Mouse (Mus musculus) c-Kit-positive CD71-positive TER-119-negative erythroid progenitor cells, embryonic 14.5 days (primary cell): Measurements from ENCODE around the gene Gne.

Source experiments
- DNase-seq: peaks from one replicate; pipeline ENCODE4 v3.0.0-alpha.2; 2013; ENCODE audit warnings: low read depth

Gne gene

DNA sequence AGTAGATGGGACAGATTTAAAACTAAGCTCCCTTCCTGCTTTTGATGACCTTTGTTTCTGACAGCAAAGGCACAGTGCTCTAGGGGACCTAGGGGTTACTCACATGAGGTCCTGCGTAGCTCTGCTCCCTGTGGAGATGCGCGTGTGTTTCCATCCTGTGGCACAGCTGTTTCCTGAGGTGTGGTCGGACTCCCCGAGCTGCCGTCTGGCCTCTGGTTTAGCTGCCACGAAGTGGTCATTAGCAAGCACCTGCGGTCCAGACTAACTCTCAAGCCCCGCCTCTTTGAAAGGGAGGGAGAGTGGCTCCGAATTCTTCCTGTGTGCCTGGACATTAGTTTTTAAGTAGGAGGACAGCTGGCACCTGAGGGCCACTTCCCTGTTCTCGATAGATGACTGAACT, at the start of gene Gne:
Gne (minus strand) TSS at position 233 of the 400 bp plus-strand sequence.
- no peak for DNase-seq

DNA sequence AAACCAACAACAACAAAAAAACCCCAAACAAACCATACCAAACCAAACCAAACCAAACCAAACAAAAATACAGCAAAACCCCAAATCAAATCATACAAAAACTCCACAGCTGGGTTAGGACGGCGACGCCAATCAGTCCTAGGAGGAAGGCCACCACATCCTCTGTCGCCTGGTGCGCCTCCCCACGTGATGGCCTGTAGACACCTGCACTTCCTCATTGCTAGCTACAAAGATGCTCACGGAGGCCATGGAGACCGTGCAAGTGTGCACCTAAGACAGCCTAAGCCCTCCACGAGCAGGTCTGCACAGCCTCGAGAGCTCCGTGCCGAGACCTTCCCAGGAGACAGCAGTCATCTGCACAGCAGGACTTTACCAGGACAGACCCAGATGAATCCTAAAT, 42.8 kb upstream of the Gne start:
- DNase-seq, result no peak

DNA sequence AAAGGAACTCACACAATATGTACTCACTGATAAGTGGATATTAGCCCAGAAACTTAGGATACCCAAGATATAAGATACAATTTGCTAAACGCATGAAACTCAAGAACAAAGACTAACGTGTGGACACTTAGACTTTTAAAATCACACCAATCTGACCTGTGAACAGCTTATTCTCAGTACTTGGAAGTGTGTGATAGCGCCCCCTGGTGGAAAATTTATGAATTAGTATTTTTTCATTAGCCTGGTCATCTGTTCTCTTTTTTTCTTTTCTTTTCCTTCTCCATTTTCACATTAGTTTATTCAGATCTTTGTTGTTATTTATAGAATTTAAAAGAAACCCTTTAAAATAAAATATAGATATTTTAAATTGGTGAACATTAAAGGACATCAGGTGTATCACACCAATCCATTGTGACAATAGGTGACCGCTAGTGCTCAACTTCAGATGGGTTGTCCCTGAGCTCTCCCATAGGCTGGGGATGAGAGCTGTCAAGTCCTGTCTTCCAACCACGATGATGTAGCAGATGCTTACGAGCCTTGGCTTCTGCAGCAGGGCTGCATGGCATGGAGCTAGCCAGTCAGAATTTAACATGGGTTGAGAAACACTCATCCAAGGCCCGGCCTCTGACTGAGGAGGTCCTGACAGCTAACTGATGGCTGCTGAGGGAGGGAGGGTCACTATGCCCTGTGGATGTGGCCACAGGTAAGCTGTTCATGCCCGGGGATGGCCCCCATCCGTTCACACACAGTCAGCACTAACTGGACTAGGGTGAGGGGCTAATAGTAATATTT, 35.6 kb upstream of the Gne start:
- peak; percentile 46 for DNase-seq

DNA sequence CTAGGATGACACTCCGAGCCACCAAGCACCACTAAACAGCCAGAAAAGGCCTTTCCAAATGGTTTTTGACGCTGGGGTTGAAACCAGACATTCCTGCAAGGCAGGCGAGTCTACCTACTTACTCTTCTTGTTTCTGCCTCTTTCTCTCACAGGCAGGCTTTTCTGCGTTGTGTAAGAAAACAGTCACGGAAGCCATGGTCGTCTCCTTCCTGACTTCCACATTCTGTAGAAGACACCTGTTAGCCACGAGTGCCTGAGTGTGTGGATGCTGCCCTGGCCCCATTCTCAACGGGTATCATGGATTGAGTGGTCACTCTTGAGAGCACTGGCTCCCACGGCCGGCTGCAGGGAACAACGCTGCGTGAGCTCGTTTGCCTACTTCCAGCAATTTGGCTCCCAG, 31.1 kb upstream of the Gne start:
- no peak for DNase-seq

DNA sequence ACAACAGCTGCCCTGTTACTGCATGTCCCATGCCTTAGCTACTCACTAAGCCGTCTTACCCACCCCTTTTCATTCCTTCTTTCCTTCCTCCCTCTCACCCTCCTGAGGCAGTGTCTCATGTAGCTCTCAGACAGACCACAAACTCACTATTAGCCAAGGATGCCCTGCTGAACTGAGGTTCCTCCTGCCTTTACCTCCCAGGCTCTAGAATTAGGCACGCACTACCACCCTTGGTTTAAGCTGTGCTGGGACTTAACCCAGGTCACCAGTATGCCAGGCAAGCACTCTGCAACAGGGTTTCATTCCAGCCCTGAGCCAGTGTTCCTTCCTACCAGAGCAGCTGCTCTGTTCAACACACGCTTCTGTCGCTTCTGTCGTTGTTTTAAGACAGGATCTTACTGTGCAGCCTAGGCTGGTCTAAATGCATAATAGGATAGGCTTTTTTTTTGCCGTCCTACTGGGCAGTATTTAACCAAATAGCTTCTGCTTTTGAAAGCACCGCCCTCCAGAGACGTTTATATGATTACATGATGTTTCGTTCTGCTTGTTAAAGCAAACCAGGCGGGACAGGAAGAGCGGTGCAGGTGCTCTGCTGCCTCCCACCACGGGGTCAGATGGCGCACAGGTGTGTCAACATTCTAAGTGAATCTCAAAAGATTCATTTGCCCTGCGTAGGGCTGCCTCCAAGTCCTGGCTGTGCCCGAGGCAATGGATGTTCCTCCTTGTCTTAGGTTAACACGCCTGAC, 29.6 kb upstream of the Gne start:
- DNase-seq, result no peak

DNA sequence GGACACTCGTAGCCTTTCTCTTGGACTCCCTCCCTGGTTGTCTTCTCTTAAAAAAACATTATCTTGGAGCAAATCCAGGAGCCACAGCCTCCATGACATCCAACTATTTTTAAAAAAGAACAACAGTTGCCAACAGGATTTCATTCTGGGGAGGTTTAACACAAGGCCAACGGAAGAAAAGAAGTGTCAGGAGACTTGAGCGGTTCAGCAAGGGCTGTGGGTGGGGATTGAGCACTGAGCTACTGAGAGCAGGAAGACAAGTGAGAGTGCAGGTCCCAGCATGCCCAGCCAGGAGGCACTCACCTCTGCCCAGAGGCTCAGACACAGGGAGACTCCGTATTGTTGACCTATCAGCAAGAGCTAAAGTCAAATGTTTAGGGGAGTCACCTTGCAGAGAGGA, 28.8 kb upstream of the Gne start:
- no peak for DNase-seq

DNA sequence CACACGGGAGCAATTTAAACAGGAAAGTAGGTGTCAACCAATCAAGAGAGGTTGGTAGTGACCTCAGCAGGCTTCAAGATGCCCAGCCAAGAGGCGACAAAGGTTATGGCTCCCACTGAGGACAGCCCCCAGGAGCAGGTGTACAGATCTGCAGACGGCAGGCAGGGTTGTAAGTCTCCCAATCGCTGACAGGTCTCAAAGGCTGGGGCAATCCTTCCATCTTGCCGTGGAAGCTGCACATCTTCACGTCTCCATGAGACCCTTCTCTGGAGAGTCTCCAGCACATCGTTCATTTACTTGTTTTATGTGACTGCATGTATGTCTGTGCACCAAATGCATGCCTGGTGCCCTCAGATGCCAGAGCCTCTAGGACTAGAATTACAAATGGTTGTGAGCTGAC, 26.8 kb upstream of the Gne start:
- no peak for DNase-seq

DNA sequence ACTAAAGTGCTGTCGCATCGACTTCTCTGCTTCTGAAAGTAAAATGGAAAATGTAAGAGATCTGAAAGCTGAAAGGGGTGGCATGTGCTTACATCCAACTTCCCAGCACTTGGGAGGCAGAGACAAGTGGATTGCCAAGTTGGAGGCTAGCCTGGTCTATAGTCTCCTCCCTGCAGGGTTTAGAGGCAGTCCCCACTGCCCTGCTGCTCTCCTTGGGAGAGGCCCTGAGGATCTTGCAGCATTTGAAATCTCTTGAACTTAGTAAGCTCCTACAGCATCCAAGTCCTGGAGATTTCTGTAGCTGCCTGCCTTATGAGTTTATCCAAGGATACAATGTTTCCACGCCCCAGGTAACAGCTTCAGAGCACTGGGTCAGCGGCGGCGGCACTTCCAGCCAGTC, 24.3 kb upstream of the Gne start:
- no peak for DNase-seq

DNA sequence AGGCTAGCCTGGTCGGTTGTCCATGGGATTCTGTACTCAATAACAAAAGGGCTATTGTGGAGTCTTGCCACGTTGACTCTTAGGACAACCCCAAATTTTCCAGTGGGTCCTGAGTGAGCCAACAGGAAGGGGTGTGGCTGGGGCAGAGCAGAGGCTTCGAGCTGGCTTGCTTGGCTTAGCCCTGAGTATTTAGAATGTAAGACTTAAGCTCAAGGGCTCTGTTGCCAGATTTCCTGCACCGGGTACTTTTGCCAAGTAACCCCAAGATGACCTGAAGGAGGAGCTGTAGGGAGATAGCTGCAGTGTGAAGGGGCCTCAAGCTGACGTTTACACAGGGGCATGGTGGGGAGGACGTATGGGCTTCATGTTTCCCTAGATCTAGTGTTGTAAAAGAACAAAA, 23.4 kb upstream of the Gne start:
- no peak for DNase-seq

DNA sequence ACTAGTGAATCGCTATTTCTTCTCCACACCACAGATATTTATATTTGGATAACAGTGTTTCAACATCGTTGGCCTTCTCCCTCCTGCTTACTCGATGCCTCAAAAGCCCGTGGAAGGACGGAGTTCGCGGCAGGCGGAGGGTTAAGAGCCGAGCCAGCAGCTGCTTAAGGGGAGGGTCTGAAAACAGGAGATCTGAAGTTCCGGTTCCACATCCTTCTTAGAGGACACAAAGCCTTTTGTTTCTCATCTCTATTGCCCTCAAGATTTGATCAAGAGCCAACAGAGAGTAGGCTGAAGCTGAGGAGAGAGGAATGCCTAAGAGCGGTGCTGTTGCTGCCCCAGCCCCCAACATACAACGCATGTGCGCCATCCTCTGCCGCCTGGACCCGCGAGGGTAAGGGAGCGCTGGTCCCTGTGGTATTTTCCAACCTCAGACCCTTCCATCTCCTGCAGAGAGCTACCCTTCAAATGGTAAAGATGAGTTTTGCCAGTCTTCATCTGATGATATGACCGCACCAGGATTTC, 22.4 kb upstream of the Gne start:
- DNase-seq, result no peak

DNA sequence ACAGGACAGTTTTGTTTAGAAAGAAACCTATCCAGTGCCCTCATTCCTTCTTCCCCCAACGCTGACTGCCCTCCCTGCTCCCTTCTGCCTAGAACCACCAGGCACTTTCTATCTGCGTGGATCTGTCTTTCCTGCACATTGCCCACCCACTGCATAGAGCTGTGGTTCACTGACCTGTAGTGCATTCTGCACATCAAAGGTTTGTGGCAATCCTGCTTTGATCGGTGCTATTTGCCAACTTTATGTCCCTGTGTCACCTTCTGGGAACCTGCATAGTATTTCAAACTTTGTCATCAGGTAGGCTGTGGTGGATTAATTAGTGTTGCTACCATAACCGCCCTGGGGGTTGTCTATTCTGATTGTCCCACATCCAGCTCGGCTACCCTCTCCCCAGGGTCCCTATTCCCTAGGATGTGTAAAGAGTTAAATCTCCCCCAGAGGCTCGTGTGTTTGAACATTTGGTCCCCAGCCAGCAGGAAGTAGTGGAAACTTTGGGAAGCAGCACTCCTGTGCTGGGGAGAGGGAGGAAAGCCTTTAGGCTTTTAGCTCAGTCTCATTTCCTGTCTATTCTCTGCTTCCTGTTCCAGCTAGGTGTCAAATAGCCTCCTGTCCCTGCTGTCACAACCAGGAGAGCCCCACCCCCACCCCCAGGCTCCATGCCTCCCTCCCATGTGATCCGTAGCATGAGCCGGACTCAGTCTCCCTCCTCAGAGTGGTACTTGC, 20.4 kb upstream of the Gne start:
- DNase-seq, result no peak

DNA sequence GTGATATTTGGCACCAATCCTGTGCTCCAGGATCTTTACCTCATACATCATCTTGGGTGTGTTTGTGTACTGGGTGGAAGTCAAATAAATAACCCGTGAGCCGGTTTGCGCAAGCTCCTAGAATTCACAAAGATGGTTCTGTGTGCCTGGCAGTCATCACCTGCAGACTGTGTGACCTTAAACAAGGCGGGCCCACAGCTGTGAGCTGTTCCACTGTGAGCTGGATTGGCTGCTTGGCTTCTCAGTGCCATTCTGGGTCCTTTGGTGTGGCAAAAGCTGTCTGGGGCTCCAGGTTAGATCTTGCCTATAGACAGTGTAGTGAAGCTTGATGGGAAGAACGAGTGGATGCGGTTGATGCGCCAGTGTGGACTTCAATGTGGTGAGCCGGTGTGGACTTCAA, 19.6 kb upstream of the Gne start:
- no peak for DNase-seq

DNA sequence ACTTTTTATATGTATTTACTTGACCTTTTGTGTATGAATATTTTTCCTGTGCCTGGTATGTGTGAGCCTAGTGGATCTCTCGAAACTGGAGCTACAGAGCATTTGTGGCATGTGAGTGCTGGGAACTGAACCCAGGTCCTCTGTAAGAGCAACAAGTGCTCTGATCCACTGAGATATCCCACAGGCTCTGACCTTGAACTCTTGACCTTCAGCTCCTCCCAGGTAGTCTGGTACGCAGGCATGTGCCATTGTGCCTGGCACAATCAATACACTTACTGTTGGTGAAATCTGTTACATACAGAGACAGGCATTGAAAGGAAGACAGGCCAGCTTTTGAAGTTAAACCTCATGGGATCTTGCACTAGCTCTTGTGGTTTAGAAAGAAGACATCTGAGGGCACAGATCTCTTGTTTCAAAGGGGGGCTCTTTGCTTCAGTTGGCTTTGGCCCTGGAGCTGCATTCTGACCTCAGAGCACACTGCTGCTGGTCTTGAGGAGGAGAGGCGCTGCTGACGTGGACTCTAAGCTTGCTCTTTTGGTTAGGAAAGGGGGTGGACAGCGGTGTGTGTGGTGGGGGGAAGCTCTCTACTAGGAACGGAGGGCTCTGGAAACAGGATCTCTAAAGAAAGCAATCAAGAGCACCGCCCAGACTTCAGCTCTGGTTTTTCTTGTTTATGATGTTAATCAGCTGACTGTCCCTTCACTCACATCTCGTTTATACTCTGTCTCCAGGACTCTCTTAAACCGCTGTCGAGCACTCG, 13.8 kb upstream of the Gne start:
- DNase-seq, result no peak

DNA sequence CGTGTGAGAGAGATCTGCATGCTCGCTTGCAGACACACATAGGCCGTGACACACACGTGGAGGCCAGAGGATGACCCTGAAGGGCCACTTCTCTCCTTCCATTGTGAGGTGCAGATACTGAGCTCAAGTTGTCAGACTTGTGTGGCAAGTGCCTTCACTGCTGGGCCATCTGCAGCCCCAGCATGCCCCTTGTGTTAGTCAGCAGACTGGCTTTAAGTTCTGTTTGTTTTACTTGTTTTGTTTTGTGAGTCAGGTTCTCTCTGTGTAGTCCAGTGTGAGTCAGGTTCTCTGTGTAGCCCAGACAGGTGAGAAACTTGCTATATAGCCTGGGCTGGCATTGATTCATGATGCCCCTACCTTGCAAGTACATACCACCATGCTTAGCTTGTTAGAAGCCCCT, 10.5 kb upstream of the Gne start:
- DNase-seq, result no peak

DNA sequence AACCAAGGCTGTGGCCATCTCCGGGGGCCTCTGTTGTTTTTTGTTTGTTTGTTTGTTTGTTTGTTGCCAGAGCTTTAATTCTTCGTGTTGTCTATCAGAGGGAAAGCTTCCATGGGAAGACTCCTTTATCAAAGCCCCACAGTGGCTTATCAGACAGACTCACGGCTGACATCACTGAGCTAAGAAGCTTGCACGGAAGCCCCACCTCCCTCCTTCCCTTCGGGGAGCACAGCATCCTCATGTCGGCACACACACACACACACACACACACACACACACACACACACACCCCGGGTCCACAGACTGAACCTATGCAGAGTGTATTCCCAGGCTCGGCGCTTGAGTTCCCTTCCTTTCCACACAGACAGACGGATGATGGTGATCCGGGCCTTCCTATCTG, 8.4 kb upstream of the Gne start:
- DNase-seq, result peak; percentile 66

DNA sequence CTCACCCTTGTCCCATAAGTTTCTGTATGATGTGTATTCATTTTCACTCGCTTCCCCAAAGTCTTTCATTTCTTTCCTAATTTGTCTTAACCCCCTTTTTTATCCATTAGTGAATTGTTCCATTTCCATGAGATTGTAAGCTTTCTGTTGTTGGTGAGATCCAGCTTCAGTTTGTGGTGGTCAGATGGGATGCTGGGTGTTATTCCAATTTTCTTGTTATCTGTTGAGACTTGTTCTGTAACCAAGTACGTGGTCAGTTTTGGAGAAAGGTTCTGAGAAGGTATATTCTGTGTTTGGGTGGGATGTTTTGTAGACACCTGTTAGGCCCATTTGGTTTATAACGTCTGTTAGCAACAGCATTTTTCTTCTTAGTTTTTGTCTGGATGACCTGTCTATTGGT, 1.6 kb upstream of the Gne start:
- DNase-seq, result no peak

DNA sequence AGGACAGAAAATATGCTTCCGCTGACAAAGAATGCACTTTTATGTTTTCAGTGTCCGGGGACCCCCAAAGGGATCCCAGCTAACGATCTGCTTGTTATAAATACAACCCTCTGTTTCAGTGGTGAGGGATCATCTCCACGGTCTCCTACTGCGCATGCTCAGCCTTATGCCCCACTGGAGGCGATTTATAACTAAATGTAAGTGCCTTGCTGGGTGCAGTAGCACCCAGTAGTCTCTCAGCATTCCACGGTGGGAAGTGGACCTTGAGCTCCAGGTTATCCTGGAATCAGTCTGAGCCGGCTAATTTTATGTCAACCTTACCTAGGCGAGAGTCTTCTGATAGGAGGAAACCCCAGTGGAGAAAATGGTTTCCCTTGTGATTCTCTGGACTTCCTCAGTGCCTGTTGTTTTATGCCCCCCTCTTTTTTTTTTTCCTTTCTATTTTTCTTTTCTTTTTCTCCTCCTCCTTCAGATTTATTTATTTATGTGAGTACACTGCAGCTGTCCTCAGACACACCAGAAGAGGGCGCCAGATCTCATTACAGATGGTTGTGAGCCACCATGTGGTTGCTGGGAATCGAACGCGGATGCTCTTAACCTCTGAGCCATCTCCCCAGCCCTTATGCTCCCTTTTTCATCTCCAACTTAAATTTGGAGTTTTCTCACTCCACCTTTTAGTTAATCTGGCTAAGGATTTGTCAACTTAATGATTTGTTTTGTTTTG, 787 bp upstream of the Gne start:
- no peak for DNase-seq

DNA sequence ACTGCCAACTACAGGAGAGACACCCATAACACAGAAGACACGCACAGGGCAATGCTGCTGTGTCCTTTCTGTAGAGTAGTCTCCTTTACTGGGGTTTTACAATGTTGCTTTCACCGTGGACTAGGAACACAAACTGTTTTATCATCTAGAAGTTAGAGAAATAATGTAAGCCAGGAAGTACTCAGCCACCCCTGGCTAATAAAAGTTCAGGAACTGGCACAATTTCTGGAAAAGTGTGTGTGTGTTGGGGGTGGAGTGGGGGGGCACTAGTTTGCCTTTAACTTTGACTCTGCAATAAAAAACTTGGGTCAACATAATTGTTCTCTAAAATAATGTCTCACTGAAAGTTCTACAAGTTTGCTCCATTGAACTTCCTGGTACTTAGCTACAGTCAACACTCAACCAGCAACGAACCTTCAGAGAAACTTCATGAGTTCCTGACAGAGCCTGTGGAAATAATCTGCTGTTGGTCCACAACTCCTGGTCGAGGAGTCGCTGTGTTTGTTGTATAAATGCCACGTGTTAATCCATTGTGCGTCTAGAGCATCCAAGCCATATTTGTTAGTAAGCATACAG, 5.5 kb downstream of the Gne start:
- no peak for DNase-seq

DNA sequence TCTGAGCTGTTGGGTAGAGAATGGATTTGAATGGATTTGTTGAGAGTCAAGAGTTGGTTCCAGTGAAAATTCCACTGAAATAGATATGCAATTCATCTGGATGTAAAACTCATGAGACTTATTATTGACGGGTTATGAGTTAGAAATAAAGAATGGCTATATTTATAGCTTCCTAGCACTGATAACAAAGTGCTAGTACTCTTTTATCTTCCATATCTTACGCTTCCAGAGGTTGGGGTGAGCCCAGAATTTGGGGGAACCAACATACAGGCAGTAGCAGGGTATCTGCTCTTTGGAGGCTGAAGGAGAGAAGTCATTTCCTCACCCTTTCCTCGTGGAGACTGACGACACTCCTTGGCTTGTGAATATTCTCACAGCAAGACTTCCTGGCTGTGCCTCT, 9.6 kb downstream of the Gne start:
- DNase-seq, result no peak

DNA sequence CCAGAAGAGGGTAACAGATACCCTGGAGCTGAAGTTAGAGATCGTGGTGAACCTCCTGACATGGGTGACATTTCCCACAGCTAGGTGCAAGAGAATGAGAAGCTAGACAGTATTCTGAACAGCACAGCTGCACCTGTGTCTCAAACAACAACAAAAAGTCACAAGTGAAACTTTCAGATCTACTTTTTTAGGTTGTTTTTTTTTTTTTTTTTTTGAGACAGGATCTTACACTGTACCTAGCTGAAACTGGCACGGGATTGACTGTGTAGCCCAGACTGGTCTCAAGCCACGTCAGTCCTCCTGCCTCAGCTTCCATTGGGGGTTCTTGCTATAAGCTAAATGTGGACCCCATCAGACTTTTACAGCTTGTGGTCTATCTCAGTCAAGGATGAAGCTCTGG, 10.2 kb downstream of the Gne start:
- DNase-seq, result no peak

DNA sequence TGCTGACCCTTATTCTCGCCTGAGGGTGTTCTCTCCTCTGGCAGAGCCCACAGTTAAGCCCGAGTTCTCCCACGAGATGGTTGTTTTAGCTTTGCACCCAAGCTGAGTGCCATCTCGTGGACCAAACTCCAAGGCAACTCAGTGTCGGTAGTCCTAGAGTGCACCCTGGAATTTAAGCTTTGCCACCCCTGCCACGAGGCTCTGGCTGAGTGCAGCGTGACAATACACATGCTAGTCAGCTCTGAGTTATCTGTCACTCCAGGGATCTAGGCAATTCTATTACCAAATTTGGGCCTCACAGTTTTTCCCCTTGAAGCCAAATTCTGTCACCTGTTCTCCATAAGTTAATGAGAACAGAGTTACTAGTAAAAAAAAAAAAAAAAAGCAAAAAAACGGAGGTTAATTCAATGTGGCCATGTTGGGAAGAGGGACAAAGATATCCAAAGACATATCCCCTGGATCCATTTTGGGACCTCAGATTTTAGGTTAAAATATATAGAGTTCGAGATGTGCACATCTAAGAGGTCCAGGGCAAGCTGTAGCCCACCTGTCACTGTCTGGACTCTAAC, 11.0 kb downstream of the Gne start:
- no peak for DNase-seq
